Mouse (Mus musculus) kidney, postnatal 0 days (tissue): ENCODE measurements at regions not wholly inside any gene's neighbourhood (a gene's known extent, or its start where the extent isn't known, plus 50 kb on each side); places are given as distances from the start of the nearest gene placed in this dataset.
A peak's percentile ranks its signal among the peaks of the same experiment; 100 is the strongest.

Source experiments
- ATAC-seq: fragments of 200-750 bp; cut with Nextera tagmentation; replicated peaks from 2 replicates; pipeline ENCODE4 v1.8.0; 2017; ENCODE audit warnings: low read depth, moderate number of reproducible peaks, moderate TSS enrichment, moderate library complexity; ENCODE audit not compliant: low FRiP score
- DNase-seq: peaks from one replicate; pipeline ENCODE4 v3.0.0-alpha.2; 2016; ENCODE audit warnings: low spot score
- H3K27ac ChIP-seq: fragments of 300-500 bp; sonication (generic); 2 replicates; pipeline ENCODE4 v1.5.1; 2014; ENCODE audit warnings: mild to moderate bottlenecking
- H3K27me3 ChIP-seq: fragments of 300-500 bp; sonication (generic); 2 replicates; pipeline ENCODE4 v1.6.1; 2014; ENCODE audit warnings: low read length, mixed read lengths; ENCODE audit not compliant: insufficient read depth
- H3K36me3 ChIP-seq: fragments of 300-500 bp; sonication (generic); 2 replicates; pipeline ENCODE4 v1.6.1; 2014; ENCODE audit warnings: low read length, mixed read lengths; ENCODE audit not compliant: insufficient read depth
- H3K4me1 ChIP-seq: fragments of 300-500 bp; sonication (generic); replicated peaks from 2 replicates; pipeline ENCODE4 v1.6.1; 2014; ENCODE audit warnings: antibody characterized with exemption, low read length, mixed read lengths; ENCODE audit not compliant: insufficient read depth
- H3K4me2 ChIP-seq: fragments of 300-500 bp; sonication (generic); 2 replicates; pipeline ENCODE4 v1.6.1; 2014; ENCODE audit warnings: mild to moderate bottlenecking, low read length, moderate library complexity, mixed read lengths
- H3K4me3 ChIP-seq: fragments of 300-500 bp; sonication (generic); replicated peaks from 2 replicates; pipeline ENCODE4 v1.5.1; 2014; ENCODE audit warnings: low read depth, low read length
- H3K9ac ChIP-seq: fragments of 300-500 bp; sonication (generic); 2 replicates; pipeline ENCODE4 v1.6.1; 2014; ENCODE audit warnings: low read depth, low read length
- H3K9me3 ChIP-seq: fragments of 300-500 bp; sonication (generic); replicated peaks from 2 replicates; pipeline ENCODE4 v1.6.1; 2016; ENCODE audit warnings: low read length, inconsistent platforms, mixed read lengths
- CTCF ChIP-seq: IDR thresholded peaks from 2 replicates; pipeline ENCODE4 v1.5.1; 2016; ENCODE audit warnings: antibody characterized with exemption, low read depth, mild to moderate bottlenecking, moderate library complexity
- WGBS: fragments of 180-500 bp; shearing (Covaris S2); extraction: QIAGEN DNeasy Blood & Tissue Kit; methylation state at CpG from one replicate; pipeline ENCODE4 v1.1.7; 2014; 5-methylcytosine and 5-hydroxymethylcytosine counted together

- 71% methylated on average over 3 of the region's 3 CpGs for WGBS
- Histone ChIP-seq H3K9me3 (no peaks in the 10 kb centered on the region), H3K27ac (no peak overlapping the region), H3K36me3 (no peaks in the 10 kb centered on the region), H3K4me3 (no peak overlapping the region), H3K4me2 (no peak overlapping the region), H3K4me1 (peaks cover 13% of the 10 kb centered on the region), H3K9ac (no peak overlapping the region), H3K27me3 (no peaks in the 10 kb centered on the region)
- no peak for ATAC-seq
- DNase-seq: no peak
- no peak for TF ChIP-seq CTCF
These were observed 192.0 kb upstream of the Cited2 start for GRCm38 (mm10) chr10:17531021-17531420.

- WGBS: 76% methylated on average over 6 of the region's 6 CpGs
- Histone ChIP-seq H3K9ac (no peak overlapping the region), H3K27ac (no peak overlapping the region), H3K36me3 (no peaks in the 10 kb centered on the region), H3K9me3 (no peaks in the 10 kb centered on the region), H3K4me1 (no peaks in the 10 kb centered on the region), H3K4me3 (no peak overlapping the region), H3K27me3 (no peaks in the 10 kb centered on the region), H3K4me2 (no peak overlapping the region)
- DNase-seq: no peak
- no peak for ATAC-seq
- TF ChIP-seq CTCF: no peak
These were observed 184.0 kb upstream of the Cited2 start for GRCm38 (mm10) chr10:17538944-17539533.

GRCm38 (mm10) chr10:17540404-17541375 lies 182.3 kb upstream of the Cited2 start:
- WGBS: 47% methylated on average over 6 of the region's 6 CpGs
- Histone ChIP-seq H3K36me3 (no peaks in the 10 kb centered on the region), H3K9me3 (no peaks in the 10 kb centered on the region), H3K4me3 (no peak overlapping the region), H3K4me1 (no peaks in the 10 kb centered on the region), H3K4me2 (no peak overlapping the region), H3K27ac (0 out of 2 replicates have a peak overlapping the region, but pooled peaks have one; percentile 26), H3K9ac (no peak overlapping the region), H3K27me3 (no peaks in the 10 kb centered on the region)
- no peak for TF ChIP-seq CTCF
- no peak for DNase-seq
- no peak for ATAC-seq

- no peaks in the 10 kb centered on the region for H3K4me1 ChIP-seq
- H3K27ac ChIP-seq: 0 out of 2 replicates have a peak overlapping the region, but pooled peaks have one; percentile 5
- WGBS: 61% methylated on average over 8 of the region's 8 CpGs
- no peaks in the 10 kb centered on the region for H3K27me3 ChIP-seq
- no peak for TF ChIP-seq CTCF
- no peaks in the 10 kb centered on the region for H3K9me3 ChIP-seq
- H3K4me3 ChIP-seq: no peak overlapping the region
- ATAC-seq (peak; percentile 72), DNase-seq (no peak)
- H3K4me2 ChIP-seq: no peak overlapping the region
- H3K36me3 ChIP-seq: no peaks in the 10 kb centered on the region
- no peak overlapping the region for H3K9ac ChIP-seq
These were observed 180.7 kb upstream of the Cited2 start for GRCm38 (mm10) chr10:17542104-17542846.

- no peak for TF ChIP-seq CTCF
- H3K4me2 ChIP-seq: no peak overlapping the region
- WGBS: 72% methylated on average over 5 of the region's 5 CpGs
These were observed 180.1 kb upstream of the Cited2 start for GRCm38 (mm10) chr10:17542847-17543421.

GRCm38 (mm10) chr10:17545291-17545690 lies 177.7 kb upstream of the Cited2 start:
- H3K4me2 ChIP-seq: no peak overlapping the region
- TF ChIP-seq CTCF: no peak
- H3K9ac ChIP-seq: no peak overlapping the region
- H3K36me3 ChIP-seq: no peaks in the 10 kb centered on the region
- no peaks in the 10 kb centered on the region for H3K4me1 ChIP-seq
- DNase-seq: no peak
- no peak for ATAC-seq
- no peak overlapping the region for H3K27ac ChIP-seq
- no peaks in the 10 kb centered on the region for H3K27me3 ChIP-seq
- H3K4me3 ChIP-seq: no peak overlapping the region
- no peaks in the 10 kb centered on the region for H3K9me3 ChIP-seq

More at GRCm38 (mm10) chr10:17542847-17543421, 180.1 kb upstream of the Cited2 start:
- DNase-seq (no peak), ATAC-seq (no peak)
- Histone ChIP-seq H3K4me3 (no peak overlapping the region), H3K4me1 (no peaks in the 10 kb centered on the region), H3K9me3 (no peaks in the 10 kb centered on the region), H3K27me3 (no peaks in the 10 kb centered on the region), H3K36me3 (no peaks in the 10 kb centered on the region), H3K9ac (no peak overlapping the region), H3K27ac (0 out of 2 replicates have a peak overlapping the region, but pooled peaks have one; percentile 5)
